Mouse (Mus musculus) forebrain, embryonic 13.5 days (tissue): ENCODE data around the gene Gnaq. TPM values are rescaled to one million over a fixed set of nuclear protein-coding genes. Genes with fewer than 3 reads are reported as not detected.
A peak's percentile ranks its signal among the peaks of the same experiment; 100 is the strongest.

Experiments used
- ATAC-seq: fragments of 200-750 bp; cut with Nextera tagmentation; 2 replicates; pipeline ENCODE4 v1.8.0; 2017
- H3K27ac ChIP-seq: fragments of 300-500 bp; sonication (generic); 2 replicates; pipeline ENCODE4 v1.5.1; 2015; ENCODE audit warnings: inconsistent platforms, mild to moderate bottlenecking, moderate library complexity
- H3K27me3 ChIP-seq: fragments of 300-500 bp; sonication (generic); 2 replicates; pipeline ENCODE4 v1.6.1; 2015; ENCODE audit warnings: mild to moderate bottlenecking, inconsistent platforms
- H3K36me3 ChIP-seq: fragments of 300-500 bp; sonication (generic); 2 replicates; pipeline ENCODE4 v1.6.1; 2015; ENCODE audit warnings: mild to moderate bottlenecking, inconsistent platforms; ENCODE audit not compliant: poor library complexity, severe bottlenecking
- H3K4me1 ChIP-seq: fragments of 300-500 bp; sonication (generic); 2 replicates; pipeline ENCODE4 v1.6.1; 2015; ENCODE audit warnings: inconsistent platforms
- H3K4me2 ChIP-seq: fragments of 300-500 bp; sonication (generic); 2 replicates; pipeline ENCODE4 v1.6.1; 2015; ENCODE audit warnings: inconsistent platforms, mild to moderate bottlenecking, moderate library complexity
- H3K4me3 ChIP-seq: fragments of 300-500 bp; sonication (generic); 2 replicates; pipeline ENCODE4 v1.5.1; 2015; ENCODE audit warnings: mild to moderate bottlenecking, inconsistent platforms
- H3K9ac ChIP-seq: fragments of 300-500 bp; sonication (generic); 2 replicates; pipeline ENCODE4 v1.6.1; 2015; ENCODE audit warnings: mild to moderate bottlenecking, inconsistent platforms
- H3K9me3 ChIP-seq: fragments of 300-500 bp; sonication (generic); replicated peaks from 2 replicates; pipeline ENCODE4 v1.6.1; 2016; ENCODE audit warnings: inconsistent platforms
- WGBS: fragments of 180-500 bp; shearing (Covaris S2); methylation state at CpG from one replicate; pipeline ENCODE4 v1.1.7; 2015; 5-methylcytosine and 5-hydroxymethylcytosine counted together
- polyA plus RNA-seq: library from polyadenylated mRNA; unstranded; fragments of >200 nt; fragmentation: Nextera tagmentation; extraction: Ambion mirVana; gene quantifications from 2 replicates; pipeline ENCODE4 v1.2.1, GENCODE M21; 2015

Gene Gnaq
- polyA plus RNA-seq, 1 experiment from 2014 or later, result 55.5 TPM

- Histone ChIP-seq H3K27ac (no peak overlapping the region), H3K9me3 (no peaks in the 10 kb centered on the region), H3K9ac (no peak overlapping the region), H3K36me3 (no peaks in the 10 kb centered on the region), H3K4me2 (no peak overlapping the region), H3K27me3 (no peaks in the 10 kb centered on the region), H3K4me3 (no peak overlapping the region), H3K4me1 (peaks cover 15% of the 10 kb centered on the region; the same call in 1 of the 2 replicates)
- WGBS, result 95% methylated on average over 2 of the region's 2 CpGs
- ATAC-seq, result no peak
Measured at GRCm38 (mm10) chr19:16129171-16129570, 3.5 kb upstream of the Gnaq start.

DNA sequence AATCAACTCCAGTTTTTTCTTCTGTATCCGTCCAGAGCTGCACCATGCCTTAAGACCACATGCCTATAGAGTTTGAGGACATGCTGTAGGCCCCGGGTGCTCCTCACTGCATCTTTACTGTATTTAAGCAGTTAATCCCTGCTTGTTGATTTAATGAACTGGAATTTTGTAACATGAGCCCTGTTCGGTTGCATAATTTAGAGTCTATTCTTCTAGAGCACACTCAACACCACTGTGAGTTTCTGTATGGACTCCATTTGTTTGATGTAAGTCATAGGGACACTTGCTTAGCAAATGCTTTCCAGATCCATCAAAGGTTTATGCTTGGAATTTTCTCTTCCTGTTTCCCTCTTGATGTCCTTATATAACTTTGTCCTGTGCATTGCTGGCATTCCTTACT is 2.2 kb upstream of the Gnaq start:
- Histone ChIP-seq H3K4me2 (no peak overlapping the region), H3K9me3 (no peaks in the 10 kb centered on the region), H3K4me3 (no peak overlapping the region), H3K9ac (no peak overlapping the region), H3K36me3 (no peaks in the 10 kb centered on the region), H3K27me3 (no peaks in the 10 kb centered on the region), H3K27ac (no peak overlapping the region), H3K4me1 (peaks cover 27% of the 10 kb centered on the region)
- WGBS, result 28% methylated on average over 3 of the region's 3 CpGs
- ATAC-seq, result no peak

DNA sequence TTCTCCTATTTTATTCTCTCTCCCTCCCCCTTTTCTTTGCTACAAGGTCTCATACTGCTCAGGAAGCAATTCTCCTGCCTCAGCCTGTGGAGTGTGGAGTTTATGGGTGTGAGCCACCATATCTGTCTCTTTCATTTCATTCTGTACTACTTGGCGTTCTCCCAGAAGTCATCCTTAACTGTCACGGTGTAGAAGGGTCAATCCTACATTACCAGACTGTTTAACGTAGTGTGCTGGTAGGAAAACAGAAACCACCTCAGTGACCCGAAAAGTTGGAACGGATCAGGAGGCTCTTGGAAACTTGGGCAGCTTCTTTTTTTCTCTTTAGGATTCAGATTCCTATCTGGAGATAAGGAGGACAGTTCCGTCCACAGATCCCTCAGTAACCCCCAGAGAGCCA is 800 bp upstream of the Gnaq start:
- H3K4me2 ChIP-seq, result peak overlapping the region; percentile 62
- H3K4me3 ChIP-seq, result peak overlapping the region; percentile 87
- no peaks in the 10 kb centered on the region for H3K9me3 ChIP-seq
- no peaks in the 10 kb centered on the region for H3K27me3 ChIP-seq
- H3K36me3 ChIP-seq, result no peaks in the 10 kb centered on the region
- peak overlapping the region; percentile 99 for H3K9ac ChIP-seq
- 11% methylated on average over 6 of the region's 6 CpGs for WGBS
- H3K4me1 ChIP-seq, result peaks cover 38% of the 10 kb centered on the region
- peak overlapping the region; percentile 99 for H3K27ac ChIP-seq
- ATAC-seq, result no peak

DNA sequence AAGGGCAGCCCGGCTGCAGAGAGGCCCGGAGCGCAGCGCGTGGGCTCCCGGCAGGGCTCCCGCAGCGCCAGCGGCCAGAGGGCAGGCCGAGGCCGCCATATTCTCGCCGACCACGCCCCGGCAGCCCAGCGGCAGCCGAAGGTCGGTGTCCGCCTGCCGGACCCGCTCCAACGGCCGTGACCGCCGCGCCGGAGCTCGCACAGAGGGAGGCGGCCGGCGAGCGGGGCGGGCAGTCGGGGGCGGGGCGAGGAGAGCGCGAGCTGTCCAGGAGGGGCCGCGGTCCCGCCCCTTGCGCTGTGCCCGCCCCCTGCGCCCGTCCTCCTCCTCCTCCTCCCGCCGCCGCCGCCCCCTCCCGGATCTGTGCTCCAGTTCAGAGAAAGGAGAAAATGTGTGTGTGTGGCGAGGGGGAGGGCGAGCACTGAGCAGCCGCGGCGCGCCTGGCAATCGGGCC is 266 bp upstream of the Gnaq start:
- Histone ChIP-seq H3K9ac (peak overlapping the region; percentile 99), H3K4me2 (peak overlapping the region; percentile 62), H3K4me3 (peak overlapping the region; percentile 87), H3K9me3 (no peaks in the 10 kb centered on the region), H3K27me3 (no peaks in the 10 kb centered on the region), H3K4me1 (peaks cover 43% of the 10 kb centered on the region), H3K27ac (peak overlapping the region; percentile 99), H3K36me3 (no peaks in the 10 kb centered on the region)
- ATAC-seq, result peak; percentile 89
- WGBS, result 0% methylated on average over 30 of the region's 57 CpGs

- peak; percentile 71 for ATAC-seq
- H3K27ac ChIP-seq, result peak overlapping the region; percentile 99
- H3K4me2 ChIP-seq, result peak overlapping the region; percentile 62
- peak overlapping the region; percentile 99 for H3K9ac ChIP-seq
- no peaks in the 10 kb centered on the region for H3K9me3 ChIP-seq
- H3K4me1 ChIP-seq, result peaks cover 51% of the 10 kb centered on the region
- H3K27me3 ChIP-seq, result no peaks in the 10 kb centered on the region
- peak overlapping the region; percentile 87 for H3K4me3 ChIP-seq
- under 1% methylated on average over 49 of the region's 139 CpGs for WGBS
- H3K36me3 ChIP-seq, result no peaks in the 10 kb centered on the region
Measured at GRCm38 (mm10) chr19:16132865-16133720, 462 bp downstream of the Gnaq start.

DNA sequence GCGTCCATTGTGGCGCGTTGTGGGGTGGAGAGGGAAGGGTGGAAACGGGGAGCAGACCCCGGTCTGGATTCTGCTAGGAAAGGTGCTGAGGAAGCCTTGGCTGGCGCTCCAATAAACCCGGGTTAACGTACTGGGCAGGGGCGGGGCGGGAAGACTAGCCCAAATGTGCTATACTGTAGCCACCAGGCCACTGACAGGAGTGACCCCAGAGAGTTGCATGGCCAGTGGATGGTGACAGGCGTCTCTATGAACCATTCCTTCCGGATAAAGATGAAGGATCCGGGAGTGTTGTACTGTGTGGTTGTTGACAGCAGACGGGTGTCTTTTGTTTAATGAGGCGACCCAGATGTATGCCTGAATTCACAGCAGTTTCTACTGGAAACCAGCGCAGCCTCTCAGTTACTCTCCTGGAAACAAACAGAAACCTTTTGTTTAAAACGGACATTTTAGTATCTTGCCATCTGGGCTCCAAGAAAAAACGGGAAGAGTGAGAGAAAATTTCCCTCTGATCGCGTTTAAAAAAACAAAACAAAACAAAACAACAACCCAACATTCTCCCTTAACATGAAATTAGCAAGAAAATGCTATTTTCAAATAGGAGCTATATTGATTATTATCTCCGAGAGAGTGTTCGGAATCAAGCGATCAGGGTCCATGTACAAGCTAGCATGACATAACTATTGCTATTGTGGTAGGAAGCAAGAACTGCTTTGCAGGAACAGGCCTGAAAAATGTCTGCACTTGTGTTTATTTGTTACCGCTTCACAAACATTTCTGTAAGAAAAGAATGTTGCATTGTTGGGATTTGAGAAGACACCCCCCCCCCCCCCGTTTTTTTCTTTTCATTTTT is 1.3 kb downstream of the Gnaq start:
- Histone ChIP-seq H3K36me3 (no peaks in the 10 kb centered on the region), H3K9ac (peak overlapping the region; percentile 99), H3K4me2 (peak overlapping the region; percentile 62), H3K4me1 (peaks cover 59% of the 10 kb centered on the region), H3K27me3 (no peaks in the 10 kb centered on the region), H3K9me3 (no peaks in the 10 kb centered on the region), H3K27ac (peak overlapping the region; percentile 99), H3K4me3 (peak overlapping the region; percentile 87)
- 10% methylated on average over 25 of the region's 25 CpGs for WGBS
- peak; percentile 37 for ATAC-seq

- no peak for ATAC-seq
- H3K4me1 ChIP-seq, result peaks cover 85% of the 10 kb centered on the region
Measured at GRCm38 (mm10) chr19:16138064-16138580, 5.5 kb downstream of the Gnaq start.

GRCm38 (mm10) chr19:16140710-16141109 is 8.1 kb downstream of the Gnaq start:
- peaks cover 10% of the 10 kb centered on the region for H3K36me3 ChIP-seq
- H3K9me3 ChIP-seq, result no peaks in the 10 kb centered on the region
- no peak overlapping the region for H3K27ac ChIP-seq
- no peak overlapping the region for H3K9ac ChIP-seq
- H3K4me3 ChIP-seq, result no peak overlapping the region
- no peak overlapping the region; the same call in 1 of the 2 replicates for H3K4me2 ChIP-seq
- ATAC-seq, result no peak
- peaks cover 74% of the 10 kb centered on the region for H3K4me1 ChIP-seq
- H3K27me3 ChIP-seq, result no peaks in the 10 kb centered on the region
- 54% methylated on average over 4 of the region's 4 CpGs for WGBS

More at GRCm38 (mm10) chr19:16138064-16138580, 5.5 kb downstream of the Gnaq start:
- no peaks in the 10 kb centered on the region for H3K27me3 ChIP-seq
- H3K9ac ChIP-seq, result no peak overlapping the region
- 0 out of 2 replicates have a peak overlapping the region, but pooled peaks have one; percentile 5 for H3K4me2 ChIP-seq
- no peaks in the 10 kb centered on the region for H3K9me3 ChIP-seq
- WGBS, result 73% methylated on average over 5 of the region's 5 CpGs
- no peak overlapping the region for H3K27ac ChIP-seq
- peaks cover 4% of the 10 kb centered on the region; the same call in 1 of the 2 replicates for H3K36me3 ChIP-seq
- no peak overlapping the region for H3K4me3 ChIP-seq

DNA sequence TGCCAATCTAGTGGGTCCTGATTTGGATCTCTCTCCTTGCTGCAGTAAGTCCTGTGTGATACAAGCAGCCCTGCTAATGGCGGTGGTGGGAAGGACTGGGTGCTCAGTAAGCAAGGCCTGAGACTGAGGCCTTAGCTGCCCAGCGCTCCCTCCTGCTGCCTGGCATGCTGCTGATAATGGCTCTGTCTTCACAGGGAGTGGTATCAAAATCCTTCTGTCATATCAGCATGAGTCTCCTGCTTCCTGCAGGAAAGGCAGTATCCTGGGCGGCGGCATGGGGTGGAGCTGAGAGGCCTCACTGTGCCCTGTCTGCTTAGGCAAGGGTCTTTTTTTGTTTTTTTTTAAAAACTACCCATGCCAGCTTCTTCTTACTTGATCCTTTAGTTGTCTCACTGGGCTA is 9.2 kb downstream of the Gnaq start:
- Histone ChIP-seq H3K4me2 (no peak overlapping the region), H3K9ac (0 out of 2 replicates have a peak overlapping the region, but pooled peaks have one; percentile 5), H3K36me3 (peaks cover 10% of the 10 kb centered on the region), H3K27ac (no peak overlapping the region; the same call in 1 of the 2 replicates), H3K9me3 (no peaks in the 10 kb centered on the region), H3K4me1 (peaks cover 65% of the 10 kb centered on the region), H3K27me3 (no peaks in the 10 kb centered on the region), H3K4me3 (no peak overlapping the region)
- ATAC-seq, result no peak
- WGBS, result 78% methylated on average over 4 of the region's 4 CpGs

DNA sequence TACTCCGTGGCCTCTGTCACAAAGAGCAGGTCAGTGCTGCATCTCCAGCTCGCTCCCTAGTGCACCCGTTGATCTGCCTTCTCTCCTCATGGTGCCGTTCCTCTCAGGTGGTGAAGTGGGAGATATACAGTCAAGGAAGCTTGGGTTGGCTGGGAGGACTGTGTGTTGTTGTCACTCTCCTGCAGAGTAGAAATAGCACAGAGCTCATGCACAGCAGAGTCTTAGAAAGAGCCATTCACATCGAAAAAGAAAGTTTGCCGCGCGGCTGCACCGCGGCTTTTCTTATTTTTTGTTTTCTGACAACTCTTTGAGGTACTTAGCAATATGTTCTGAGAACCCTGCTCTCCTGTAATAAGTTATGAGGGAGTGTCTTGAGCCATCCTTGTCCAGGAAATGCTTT is 10.4 kb downstream of the Gnaq start:
- no peak overlapping the region for H3K27ac ChIP-seq
- H3K9ac ChIP-seq, result no peak overlapping the region
- H3K4me2 ChIP-seq, result no peak overlapping the region
- H3K9me3 ChIP-seq, result no peaks in the 10 kb centered on the region
- ATAC-seq, result no peak
- H3K4me3 ChIP-seq, result no peak overlapping the region
- no peaks in the 10 kb centered on the region for H3K27me3 ChIP-seq
- peaks cover 54% of the 10 kb centered on the region for H3K4me1 ChIP-seq
- H3K36me3 ChIP-seq, result peaks cover 10% of the 10 kb centered on the region
- WGBS, result 91% methylated on average over 10 of the region's 10 CpGs

- peak; percentile 53; the same call in 1 of the 2 replicates for ATAC-seq
- no peaks in the 10 kb centered on the region for H3K9me3 ChIP-seq
- WGBS, result 93% methylated on average over 6 of the region's 6 CpGs
- H3K27me3 ChIP-seq, result no peaks in the 10 kb centered on the region
- H3K4me2 ChIP-seq, result no peak overlapping the region
- peaks cover 8% of the 10 kb centered on the region for H3K36me3 ChIP-seq
- H3K27ac ChIP-seq, result no peak overlapping the region
- H3K9ac ChIP-seq, result no peak overlapping the region
- no peak overlapping the region for H3K4me3 ChIP-seq
- peaks cover 17% of the 10 kb centered on the region; the same call in 1 of the 2 replicates for H3K4me1 ChIP-seq
Measured at GRCm38 (mm10) chr19:16147446-16147845, 14.8 kb downstream of the Gnaq start.
